Mouse (Mus musculus) myocyte (in vitro differentiated cells): ENCODE results near the gene Mlxip.

ENCODE experiments used
- CEBPB ChIP-seq: IDR thresholded peaks from 2 replicates; pipeline ENCODE4 v1.6.1; 2011; ENCODE audit warnings: mild to moderate bottlenecking, moderate library complexity; ENCODE audit not compliant: poor library complexity, insufficient read depth, severe bottlenecking
- POLR2A ChIP-seq: IDR thresholded peaks from one replicate; pipeline ENCODE4 v1.6.1; 2011; ENCODE audit warnings: low read depth, mild to moderate bottlenecking, control low read depth, moderate library complexity; ENCODE audit not compliant: insufficient read length

GRCm38 (mm10) chr5:123444069-123444468 lies 49.5 kb downstream of the Mlxip start:
- TF ChIP-seq CEBPB (no peak), POLR2A (no peak)
